Mouse (Mus musculus): Measurements from ENCODE around the gene Stim2.
A peak's percentile ranks its signal among the peaks of the same experiment; 100 is the strongest.

The Stim2 gene

GRCm38 (mm10) chr5:53995316-53995715 is 3.0 kb upstream of the Stim2 start:
- peak; percentile 91 for DNase-seq

- DNase-seq, result no peak
These were observed 1.5 kb upstream of the Stim2 start for GRCm38 (mm10) chr5:53996822-53997221.

GRCm38 (mm10) chr5:53998743-53999460 is 603 bp downstream of the Stim2 start:
- peak; percentile 48 for DNase-seq

- no peak for DNase-seq
These were observed 1.1 kb downstream of the Stim2 start for GRCm38 (mm10) chr5:53999461-53999770.

GRCm38 (mm10) chr5:53999831-54000230 is 1.5 kb downstream of the Stim2 start:
- no peak for DNase-seq

- DNase-seq, result no peak
These were observed 2.7 kb downstream of the Stim2 start for GRCm38 (mm10) chr5:54001021-54001420.

GRCm38 (mm10) chr5:54005111-54005864 is 7.0 kb downstream of the Stim2 start:
- no peak for DNase-seq

- no peak for DNase-seq
These were observed 7.5 kb downstream of the Stim2 start for GRCm38 (mm10) chr5:54005865-54006225.

GRCm38 (mm10) chr5:54006845-54007244 is 8.5 kb downstream of the Stim2 start:
- DNase-seq, result no peak

- DNase-seq, result no peak
These were observed 9.3 kb downstream of the Stim2 start for GRCm38 (mm10) chr5:54007617-54008016.

GRCm38 (mm10) chr5:54013271-54013670 is 15.0 kb downstream of the Stim2 start:
- no peak for DNase-seq

- DNase-seq, result no peak
These were observed 18.8 kb downstream of the Stim2 start for GRCm38 (mm10) chr5:54017143-54017542.

GRCm38 (mm10) chr5:54018856-54019255 is 20.6 kb downstream of the Stim2 start:
- no peak for DNase-seq

GRCm38 (mm10) chr5:54019546-54019945 is 21.2 kb downstream of the Stim2 start:
- no peak for DNase-seq

- no peak for DNase-seq
These were observed 26.3 kb downstream of the Stim2 start for GRCm38 (mm10) chr5:54024610-54025009.

GRCm38 (mm10) chr5:54025630-54026029 is 27.3 kb downstream of the Stim2 start:
- DNase-seq, result no peak

- DNase-seq, result no peak
These were observed 34.9 kb downstream of the Stim2 start for GRCm38 (mm10) chr5:54033217-54033616.

- DNase-seq, result no peak
These were observed 36.4 kb downstream of the Stim2 start for GRCm38 (mm10) chr5:54034680-54035079.

- DNase-seq, result no peak
These were observed 40.3 kb downstream of the Stim2 start for GRCm38 (mm10) chr5:54038615-54039014.

- no peak for DNase-seq
These were observed 42.2 kb downstream of the Stim2 start for GRCm38 (mm10) chr5:54040527-54040926.

- no peak for DNase-seq
These were observed 43.7 kb downstream of the Stim2 start for GRCm38 (mm10) chr5:54042013-54042412.

- no peak for DNase-seq
These were observed 47.2 kb downstream of the Stim2 start for GRCm38 (mm10) chr5:54045523-54045922.

GRCm38 (mm10) chr5:54046432-54046831 is 48.1 kb downstream of the Stim2 start:
- DNase-seq, result peak; percentile 41

- no peak for DNase-seq
These were observed 50.9 kb downstream of the Stim2 start for GRCm38 (mm10) chr5:54049145-54049733.
